Mouse (Mus musculus) cortical plate, adult 2 months (tissue): ENCODE data around the gene Mpdz.

Source experiments
- CTCF ChIP-seq: fragments of 200-500 bp; IDR thresholded peaks from 2 replicates; pipeline ENCODE4 v1.5.1; 2011; ENCODE audit warnings: mild to moderate bottlenecking, control low read depth, low read length; ENCODE audit not compliant: insufficient read depth; ENCODE audit errors: extremely low read depth
- POLR2A ChIP-seq: fragments of 200-500 bp; IDR thresholded peaks from 2 replicates; pipeline ENCODE4 v1.6.1; 2011; ENCODE audit warnings: mild to moderate bottlenecking, low read length, control low read depth; ENCODE audit not compliant: insufficient read depth; ENCODE audit errors: extremely low read depth

DNA sequence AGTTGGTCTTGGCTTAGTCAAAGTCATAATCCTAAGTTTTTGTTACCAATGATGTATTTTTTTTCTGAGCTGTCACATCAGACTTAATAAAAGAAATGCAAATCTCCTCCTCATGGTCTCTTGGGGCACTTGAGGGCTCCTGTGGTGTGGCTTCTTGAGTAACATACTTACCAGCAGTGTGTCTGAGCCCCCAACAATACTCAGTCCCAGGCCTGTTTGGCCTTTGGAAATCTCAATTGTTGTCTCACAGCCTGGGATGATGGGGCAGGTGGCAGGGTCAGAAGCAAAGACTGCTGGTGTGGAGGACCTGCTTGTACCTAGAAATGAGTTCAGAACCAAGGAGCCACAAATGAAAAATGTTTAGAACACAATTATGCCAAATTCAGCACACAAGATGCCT, 149.3 kb downstream of the Mpdz start:
- TF ChIP-seq POLR2A, result no peak
- no peak for TF ChIP-seq CTCF
